Mouse (Mus musculus): Measurements from ENCODE around the gene Ptch1.

DNA sequence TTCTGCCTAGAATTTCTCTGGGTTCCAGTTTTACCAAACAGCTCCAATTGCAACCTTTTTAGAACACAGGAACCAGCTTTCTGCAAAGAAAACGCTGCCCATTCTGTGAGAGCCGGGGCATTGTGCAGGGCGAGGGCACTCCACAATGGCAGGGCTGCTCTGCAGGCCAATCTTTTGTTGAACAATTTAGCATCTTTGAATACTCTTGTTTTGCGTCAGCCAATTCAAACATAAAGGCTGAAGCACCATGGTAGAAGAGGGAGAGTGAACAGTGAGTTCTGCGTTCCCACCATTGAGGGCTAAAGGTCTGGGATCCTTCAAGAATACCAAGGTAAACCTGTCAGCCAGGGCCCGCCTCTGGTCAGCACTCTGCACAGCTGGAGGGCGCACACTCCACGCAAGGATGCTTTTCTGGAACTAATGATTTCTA lies 58.5 kb downstream of the Ptch1 start:
- TF ChIP-seq EP300 (IDR thresholded peaks at IDR 0.05; ENCODE audit: low read depth) (no peak), CTCF (IDR thresholded peaks at IDR 0.05; ENCODE audit: low read depth) (no peak)
